Mouse (Mus musculus) neural tube, postnatal 0 days (tissue): ENCODE measurements around the gene Nanp. TPM values are rescaled to one million over a fixed set of nuclear protein-coding genes. Genes with fewer than 3 reads are reported as not detected.

Experiments used
- polyA plus RNA-seq: library from polyadenylated mRNA; unstranded; fragments of >200 nt; fragmentation: Nextera tagmentation; extraction: Ambion mirVana; gene quantifications from 2 replicates; pipeline ENCODE4 v1.2.1, GENCODE M21; 2015

The Nanp gene
- polyA plus RNA-seq: 38.8 and 39.1 TPM in 2 replicates

GRCm38 (mm10) chr2:151039232-151039695, at the start of gene Nanp, which contains the start of gene Ninl:
TSS of gene Nanp (minus strand) at chr2:151039398.
TSS of gene Ninl (minus strand) at chr2:151039382.

Other genes with a start within 250 kb of the Nanp start
- 175 and 184 TPM in 2 replicates for gene Abhd12, start 134.7 kb downstream of the Nanp start, polyA plus RNA-seq
- gene Gins1, start 134.0 kb downstream of the Nanp start, polyA plus RNA-seq: 6.4 and 7.5 TPM in 2 replicates
- 2.1 and 2.9 TPM in 2 replicates for gene Ninl, start within 50 bp of the Nanp start, polyA plus RNA-seq
- not detected in 2 replicates for gene Gm14151, start 53.0 kb upstream of the Nanp start, polyA plus RNA-seq
- gene Gm14147, start 58.8 kb upstream of the Nanp start, polyA plus RNA-seq: not detected in 2 replicates